Mouse (Mus musculus) C2C12 (cell line): ENCODE measurements around the gene Baz2b.
"Not testable (repeated sequence)": the region's sequence is repeated elsewhere in the genome, so short reads cannot be mapped to it uniquely, and the experiment has no call there.

Experiments
- CTCF ChIP-seq: IDR thresholded peaks from one replicate; pipeline ENCODE4 v1.5.1; 2011; ENCODE audit not compliant: control insufficient read depth, insufficient read depth, insufficient read length
- MAX ChIP-seq: IDR thresholded peaks from one replicate; pipeline ENCODE4 v1.6.1; 2011; ENCODE audit warnings: mild to moderate bottlenecking, control low read depth
- MYOG ChIP-seq: IDR thresholded peaks from one replicate; pipeline ENCODE4 v1.6.1; 2011; ENCODE audit not compliant: control insufficient read depth, insufficient read length; ENCODE audit errors: extremely low read depth

- not testable (repeated sequence) for TF ChIP-seq MYOG, MAX, CTCF
Observed at GRCm38 (mm10) chr2:60073798-60074197, 135.8 kb downstream of the Baz2b start.
